Mouse (Mus musculus) midbrain, embryonic 16.5 days (tissue): Measurements from ENCODE around the gene Slc1a2. TPM values are rescaled to one million over a fixed set of nuclear protein-coding genes. Genes with fewer than 3 reads are reported as not detected.

Experiments
- ATAC-seq: fragments of 200-750 bp; cut with Nextera tagmentation; 2 replicates; pipeline ENCODE4 v1.8.0; 2017; ENCODE audit warnings: moderate TSS enrichment
- H3K27ac ChIP-seq: fragments of 300-500 bp; sonication (generic); 2 replicates; pipeline ENCODE4 v1.5.1; 2014; ENCODE audit warnings: mild to moderate bottlenecking, low read length, mixed read lengths
- H3K27me3 ChIP-seq: fragments of 300-500 bp; sonication (generic); 2 replicates; pipeline ENCODE4 v1.6.1; 2014; ENCODE audit warnings: low read depth, low read length, mixed read lengths; ENCODE audit not compliant: control insufficient read depth, insufficient read depth
- H3K36me3 ChIP-seq: fragments of 300-500 bp; sonication (generic); 2 replicates; pipeline ENCODE4 v1.6.1; 2014; ENCODE audit warnings: mild to moderate bottlenecking, low read length, moderate library complexity, mixed read lengths; ENCODE audit not compliant: control insufficient read depth, insufficient read depth
- H3K4me1 ChIP-seq: fragments of 300-500 bp; sonication (generic); 2 replicates; pipeline ENCODE4 v1.6.1; 2014; ENCODE audit warnings: mild to moderate bottlenecking, low read length, mixed read lengths; ENCODE audit not compliant: control insufficient read depth, insufficient read depth
- H3K4me2 ChIP-seq: fragments of 300-500 bp; sonication (generic); 2 replicates; pipeline ENCODE4 v1.6.1; 2014; ENCODE audit warnings: mild to moderate bottlenecking, low read length, mixed read lengths
- H3K4me3 ChIP-seq: fragments of 300-500 bp; sonication (generic); 2 replicates; pipeline ENCODE4 v1.5.1; 2014; ENCODE audit warnings: low read depth, mild to moderate bottlenecking, low read length, moderate library complexity, mixed read lengths
- H3K9ac ChIP-seq: fragments of 300-500 bp; sonication (generic); 2 replicates; pipeline ENCODE4 v1.6.1; 2014; ENCODE audit warnings: low read depth, low read length, mixed read lengths
- H3K9me3 ChIP-seq: fragments of 300-500 bp; sonication (generic); replicated peaks from 2 replicates; pipeline ENCODE4 v1.6.1; 2014; ENCODE audit warnings: mild to moderate bottlenecking, low read length, mixed read lengths; ENCODE audit not compliant: control insufficient read depth, poor library complexity, severe bottlenecking
- WGBS: fragments of 180-500 bp; shearing (Covaris S2); extraction: QIAGEN DNeasy Blood & Tissue Kit; methylation state at CpG from one replicate; pipeline ENCODE4 v1.1.7; 2014; 5-methylcytosine and 5-hydroxymethylcytosine counted together
- polyA plus RNA-seq: library from polyadenylated mRNA; unstranded; fragments of >200 nt; fragmentation: Nextera tagmentation; extraction: Ambion mirVana; gene quantifications from 2 replicates; pipeline ENCODE4 v1.2.1, GENCODE M21; 2015

Slc1a2 gene
- polyA plus RNA-seq, 1 experiment from 2014 or later: 14.5 TPM

DNA sequence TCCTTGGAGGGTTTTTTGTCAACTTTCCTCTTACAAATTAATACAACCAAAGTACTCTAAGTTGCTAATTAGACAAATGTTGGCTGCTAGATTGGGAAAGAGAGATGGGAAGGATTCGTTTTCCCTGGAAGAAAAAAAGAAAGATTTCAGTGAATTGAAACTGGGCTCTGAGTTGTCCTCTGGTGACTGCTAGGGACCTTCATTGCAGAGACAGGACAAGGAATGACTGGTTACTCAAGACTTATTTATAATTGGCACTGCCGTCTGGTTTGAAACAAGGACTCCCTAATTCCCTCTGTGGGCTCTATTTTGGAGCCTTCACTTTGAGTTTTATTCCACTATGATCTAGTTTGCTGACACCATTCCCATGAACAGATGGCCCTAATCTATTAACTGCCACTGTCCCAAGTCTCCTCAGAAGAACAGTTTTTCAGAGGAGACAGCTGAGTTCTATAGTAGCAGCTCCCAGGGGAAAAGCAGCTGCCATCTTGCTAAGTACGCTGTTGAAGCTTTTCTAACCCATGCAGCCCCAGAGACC, 22.9 kb upstream of the Slc1a2 start:
- H3K9ac ChIP-seq: no peak overlapping the region
- no peak overlapping the region for H3K4me3 ChIP-seq
- WGBS: 76% methylated on average over 3 of the region's 3 CpGs
- no peak overlapping the region for H3K27ac ChIP-seq
- no peaks in the 10 kb centered on the region for H3K27me3 ChIP-seq
- no peak overlapping the region for H3K4me2 ChIP-seq
- no peaks in the 10 kb centered on the region for H3K36me3 ChIP-seq
- H3K9me3 ChIP-seq: no peaks in the 10 kb centered on the region
- peaks cover 6% of the 10 kb centered on the region for H3K4me1 ChIP-seq
- ATAC-seq: no peak

DNA sequence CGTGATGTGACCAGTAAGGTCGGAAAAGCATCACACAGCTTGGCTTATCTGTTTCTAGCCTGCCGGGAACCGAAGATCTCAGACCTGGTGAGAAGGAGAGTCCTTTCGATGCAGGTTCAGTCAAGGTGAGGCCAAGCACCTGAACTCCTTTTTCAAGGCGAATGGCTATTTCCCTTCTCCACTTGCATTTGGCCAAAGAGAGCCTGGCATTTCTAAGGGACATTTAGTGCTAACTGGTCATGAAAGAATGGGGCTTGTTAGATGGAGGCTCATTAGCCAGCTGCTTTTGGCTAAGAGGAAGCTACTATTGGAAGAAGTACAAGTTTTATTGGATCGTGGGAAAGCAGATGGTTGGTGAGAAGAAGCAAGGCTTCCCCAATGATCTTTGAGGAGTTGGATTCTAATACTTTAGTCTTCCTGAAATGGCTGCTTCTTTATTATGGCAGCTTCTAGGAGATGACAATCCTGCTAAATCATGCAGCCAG, 22.3 kb upstream of the Slc1a2 start:
- Histone ChIP-seq H3K9ac (no peak overlapping the region), H3K4me3 (no peak overlapping the region), H3K4me2 (no peak overlapping the region), H3K4me1 (peaks cover 6% of the 10 kb centered on the region), H3K36me3 (no peaks in the 10 kb centered on the region), H3K27me3 (no peaks in the 10 kb centered on the region), H3K9me3 (no peaks in the 10 kb centered on the region), H3K27ac (no peak overlapping the region)
- WGBS: 95% methylated on average over 7 of the region's 7 CpGs
- no peak for ATAC-seq

DNA sequence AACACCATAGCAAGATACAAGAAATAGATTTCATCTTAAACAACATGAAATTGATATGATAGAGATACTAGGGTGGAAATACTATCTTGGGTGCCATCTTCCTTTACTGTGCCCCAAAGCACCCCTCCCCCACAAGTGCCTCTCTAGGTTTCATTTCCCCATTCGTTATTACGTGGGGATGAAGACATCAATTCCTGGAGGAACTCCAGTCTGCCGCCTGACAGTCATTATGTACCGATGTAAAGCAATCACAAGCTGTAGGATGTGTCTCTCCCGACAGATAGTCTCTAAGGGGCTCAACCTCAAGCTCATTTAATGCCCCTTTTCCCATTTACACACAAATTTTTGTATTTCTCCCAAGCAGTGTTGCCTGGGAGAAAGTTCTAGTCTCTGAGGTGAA, 20.3 kb upstream of the Slc1a2 start:
- Histone ChIP-seq H3K9me3 (no peaks in the 10 kb centered on the region), H3K4me3 (no peak overlapping the region), H3K27ac (no peak overlapping the region), H3K36me3 (no peaks in the 10 kb centered on the region), H3K4me2 (no peak overlapping the region), H3K27me3 (no peaks in the 10 kb centered on the region), H3K4me1 (peaks cover 6% of the 10 kb centered on the region), H3K9ac (no peak overlapping the region)
- ATAC-seq: no peak
- WGBS: 41% methylated on average over 5 of the region's 5 CpGs

DNA sequence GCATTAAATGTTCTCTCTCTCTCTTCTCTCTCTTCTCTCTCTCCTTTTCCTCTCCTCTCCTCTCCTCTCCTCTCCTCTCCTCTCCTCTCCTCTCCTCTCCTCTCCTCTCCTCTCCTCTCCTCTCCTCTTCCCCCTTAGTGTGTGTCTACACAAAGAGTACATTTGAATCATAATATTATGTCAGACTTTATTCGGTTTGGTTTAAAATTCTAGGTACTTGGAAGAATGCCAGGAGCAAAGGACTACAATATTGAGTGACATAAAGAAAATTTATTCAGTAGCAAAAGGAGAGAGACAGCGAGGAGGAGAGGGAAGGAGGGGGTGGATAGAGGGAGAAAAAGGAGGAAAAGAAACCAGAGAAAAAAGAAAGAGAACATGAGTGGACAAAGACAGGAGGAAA, 19.8 kb upstream of the Slc1a2 start:
- Histone ChIP-seq H3K4me1 (peaks cover 6% of the 10 kb centered on the region), H3K4me3 (no peak overlapping the region), H3K9me3 (no peaks in the 10 kb centered on the region), H3K9ac (no peak overlapping the region), H3K27me3 (no peaks in the 10 kb centered on the region), H3K27ac (no peak overlapping the region), H3K36me3 (no peaks in the 10 kb centered on the region), H3K4me2 (no peak overlapping the region)
- WGBS: 27% methylated on average over 2 of the region's 2 CpGs
- no peak for ATAC-seq

GRCm38 (mm10) chr2:102648845-102649500, 9.5 kb upstream of the Slc1a2 start:
- no peaks in the 10 kb centered on the region for H3K9me3 ChIP-seq
- no peak overlapping the region for H3K9ac ChIP-seq
- H3K36me3 ChIP-seq: no peaks in the 10 kb centered on the region
- no peak overlapping the region for H3K27ac ChIP-seq
- no peak overlapping the region for H3K4me3 ChIP-seq
- no peaks in the 10 kb centered on the region for H3K27me3 ChIP-seq
- no peak overlapping the region for H3K4me2 ChIP-seq
- 87% methylated on average over 10 of the region's 10 CpGs for WGBS
- H3K4me1 ChIP-seq: no peaks in the 10 kb centered on the region
- no peak for ATAC-seq

GRCm38 (mm10) chr2:102650322-102650721, 8.1 kb upstream of the Slc1a2 start:
- no peaks in the 10 kb centered on the region for H3K27me3 ChIP-seq
- WGBS: 61% methylated on average over 4 of the region's 4 CpGs
- no peak overlapping the region for H3K9ac ChIP-seq
- H3K4me1 ChIP-seq: no peaks in the 10 kb centered on the region
- H3K36me3 ChIP-seq: no peaks in the 10 kb centered on the region
- H3K4me3 ChIP-seq: no peak overlapping the region
- no peak overlapping the region for H3K4me2 ChIP-seq
- no peak overlapping the region for H3K27ac ChIP-seq
- no peaks in the 10 kb centered on the region for H3K9me3 ChIP-seq
- no peak; the same call in 1 of the 2 replicates for ATAC-seq

DNA sequence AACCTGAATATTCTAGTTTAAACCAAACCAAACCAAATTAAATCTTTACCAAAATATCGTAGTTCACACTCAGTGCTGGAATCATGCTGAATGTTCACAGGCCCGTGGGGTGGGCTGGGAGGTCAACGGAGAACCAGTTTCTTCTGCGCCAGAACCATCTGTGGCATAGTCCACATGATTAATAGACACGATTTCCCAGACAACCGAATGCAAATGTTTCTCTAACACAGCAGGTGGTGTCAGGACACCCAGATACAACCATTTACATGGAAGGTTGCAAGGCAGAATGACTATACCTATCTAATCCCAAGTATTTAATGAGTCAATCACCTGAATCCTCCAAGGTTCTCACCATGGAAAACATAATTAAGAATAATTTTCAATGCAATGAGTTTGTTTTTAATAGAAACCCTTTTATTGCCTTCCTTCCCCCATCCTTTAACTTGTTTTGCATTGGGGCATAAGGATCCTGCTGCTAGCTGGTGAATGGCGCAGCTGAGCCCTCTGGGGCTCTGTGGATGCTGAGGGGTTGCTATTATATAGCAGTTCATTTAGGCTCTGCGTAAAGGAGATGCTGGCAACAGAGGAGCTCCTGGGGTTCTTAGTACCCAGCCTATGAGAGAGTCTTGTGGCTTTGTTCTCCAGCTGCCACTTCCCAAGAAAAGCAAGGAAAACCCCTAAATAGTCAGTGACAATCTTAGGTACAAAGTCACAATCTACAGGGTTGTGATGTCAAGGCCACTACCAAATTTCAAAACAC, 2.3 kb upstream of the Slc1a2 start:
- H3K4me2 ChIP-seq: no peak overlapping the region
- no peak overlapping the region for H3K27ac ChIP-seq
- H3K27me3 ChIP-seq: no peaks in the 10 kb centered on the region
- H3K9ac ChIP-seq: no peak overlapping the region
- H3K9me3 ChIP-seq: no peaks in the 10 kb centered on the region
- ATAC-seq: no peak
- no peaks in the 10 kb centered on the region for H3K36me3 ChIP-seq
- peaks cover 17% of the 10 kb centered on the region for H3K4me1 ChIP-seq
- 25% methylated on average over 8 of the region's 8 CpGs for WGBS
- no peak overlapping the region for H3K4me3 ChIP-seq

DNA sequence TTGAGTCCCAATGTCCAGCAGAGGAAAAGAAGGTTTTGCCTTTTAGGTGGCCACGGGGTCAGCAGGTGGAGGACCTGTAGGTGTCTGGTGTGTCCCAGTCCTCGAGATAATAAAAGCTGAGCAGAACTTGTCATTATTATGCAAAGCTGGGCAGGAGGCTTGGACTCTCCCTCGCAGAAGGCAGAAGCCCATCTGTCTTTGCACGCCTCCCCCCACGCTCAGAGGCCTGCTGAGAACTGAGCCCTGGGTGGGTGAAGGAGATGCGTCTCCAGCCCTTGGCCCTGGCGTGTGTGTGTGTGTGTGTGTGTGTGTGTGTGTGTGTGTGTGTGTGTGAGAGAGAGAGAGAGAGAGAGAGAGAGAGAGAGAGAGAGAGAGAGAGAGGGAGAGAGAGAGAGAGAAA, 733 bp upstream of the Slc1a2 start:
- peaks cover 33% of the 10 kb centered on the region for H3K4me1 ChIP-seq
- H3K4me3 ChIP-seq: peak overlapping the region; percentile 85
- peak overlapping the region; percentile 77 for H3K4me2 ChIP-seq
- 2% methylated on average over 7 of the region's 7 CpGs for WGBS
- H3K27ac ChIP-seq: peak overlapping the region; percentile 92; the same call in 1 of the 2 replicates
- H3K36me3 ChIP-seq: no peaks in the 10 kb centered on the region
- no peaks in the 10 kb centered on the region for H3K9me3 ChIP-seq
- H3K9ac ChIP-seq: peak overlapping the region; percentile 90
- ATAC-seq: no peak
- H3K27me3 ChIP-seq: no peaks in the 10 kb centered on the region
